Mouse (Mus musculus): Measurements from ENCODE around the gene Rbp7. TPM values are rescaled to one million over a fixed set of nuclear protein-coding genes. Genes with fewer than 3 reads are reported as not detected.

Rbp7 gene
- polyA plus RNA-seq, 1 experiment from 2014 or later, result not detected

- no peaks in the 10 kb centered on the region for H3K9me3 ChIP-seq
- H3K9ac ChIP-seq (replicated peaks), result peak overlapping the region; percentile 85
- H3K36me3 ChIP-seq, result no peaks in the 10 kb centered on the region
- peaks cover 22% of the 10 kb centered on the region for H3K4me1 ChIP-seq
- H3K27ac ChIP-seq (replicated peaks), result peak overlapping the region; percentile 99
- H3K4me3 ChIP-seq, result peak overlapping the region; percentile 84
- peak; percentile 76 for ATAC-seq (ENCODE audit: low FRiP score, low read depth)
- H3K4me2 ChIP-seq (replicated peaks), result peak overlapping the region; percentile 76
- WGBS, result 1% methylated on average over 35 of the region's 35 CpGs
- no peaks in the 10 kb centered on the region for H3K27me3 ChIP-seq
Measured at GRCm38 (mm10) chr4:149425801-149426292, 28.9 kb downstream of the Rbp7 start.

DNA sequence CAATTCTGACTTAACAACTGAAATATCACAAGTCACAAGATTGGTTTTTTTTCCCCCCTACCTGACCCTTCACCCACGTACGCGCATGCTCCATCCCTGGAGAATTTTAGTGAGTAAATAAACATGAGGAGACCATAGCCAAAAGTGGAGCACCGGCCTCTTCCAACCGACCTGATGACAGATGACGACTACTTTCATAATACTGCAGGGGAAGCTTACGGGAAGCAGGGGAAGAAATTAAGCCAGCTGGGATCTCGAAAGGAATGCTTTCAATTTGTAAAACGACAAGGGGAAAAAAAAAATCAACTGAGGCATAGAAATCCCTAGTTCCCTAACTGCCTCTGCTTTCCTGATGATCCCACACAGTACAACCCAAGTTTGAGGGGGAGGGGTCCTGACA is 30.0 kb downstream of the Rbp7 start:
- Histone ChIP-seq H3K4me3 (peak overlapping the region; percentile 84), H3K4me2 (replicated peaks) (peak overlapping the region; percentile 76), H3K27me3 (no peaks in the 10 kb centered on the region), H3K36me3 (no peaks in the 10 kb centered on the region), H3K27ac (replicated peaks) (no peak overlapping the region), H3K9ac (replicated peaks) (peak overlapping the region; percentile 85), H3K4me1 (peaks cover 22% of the 10 kb centered on the region), H3K9me3 (no peaks in the 10 kb centered on the region)
- ATAC-seq (ENCODE audit: low FRiP score, low read depth), result no peak
- 2% methylated on average over 9 of the region's 9 CpGs for WGBS

DNA sequence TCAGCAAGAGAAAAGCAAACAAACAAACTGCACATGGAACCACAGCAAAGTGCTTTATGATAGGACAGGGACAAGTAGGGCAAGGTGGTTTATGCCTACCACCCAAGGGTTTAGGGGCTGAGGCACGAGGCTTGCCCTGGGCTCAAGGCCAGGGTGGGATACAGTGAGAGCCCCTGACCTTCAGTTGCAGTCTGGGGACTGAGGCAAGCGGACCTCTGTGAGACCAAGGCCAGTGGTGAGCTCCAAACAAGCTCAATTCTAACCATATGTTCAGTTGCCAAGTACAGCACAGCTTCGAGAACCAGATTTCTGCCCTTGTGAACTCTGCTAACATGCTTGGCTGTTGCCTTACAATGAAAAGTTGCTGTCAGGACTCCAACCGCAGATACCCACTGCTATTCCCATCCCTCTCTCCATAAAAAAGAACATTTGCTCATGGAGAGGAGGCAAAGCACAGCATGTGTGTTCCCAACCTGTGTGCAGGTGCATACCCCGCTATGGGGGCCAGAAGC is 36.9 kb downstream of the Rbp7 start:
- H3K4me3 ChIP-seq, result no peak overlapping the region
- no peak overlapping the region for H3K27ac ChIP-seq (replicated peaks)
- no peaks in the 10 kb centered on the region for H3K36me3 ChIP-seq
- H3K9me3 ChIP-seq, result no peaks in the 10 kb centered on the region
- 86% methylated on average over 5 of the region's 5 CpGs for WGBS
- no peak overlapping the region for H3K9ac ChIP-seq (replicated peaks)
- no peak for ATAC-seq (ENCODE audit: low FRiP score, low read depth)
- H3K4me2 ChIP-seq (replicated peaks), result no peak overlapping the region
- H3K27me3 ChIP-seq, result no peaks in the 10 kb centered on the region
- H3K4me1 ChIP-seq, result peaks cover 28% of the 10 kb centered on the region

DNA sequence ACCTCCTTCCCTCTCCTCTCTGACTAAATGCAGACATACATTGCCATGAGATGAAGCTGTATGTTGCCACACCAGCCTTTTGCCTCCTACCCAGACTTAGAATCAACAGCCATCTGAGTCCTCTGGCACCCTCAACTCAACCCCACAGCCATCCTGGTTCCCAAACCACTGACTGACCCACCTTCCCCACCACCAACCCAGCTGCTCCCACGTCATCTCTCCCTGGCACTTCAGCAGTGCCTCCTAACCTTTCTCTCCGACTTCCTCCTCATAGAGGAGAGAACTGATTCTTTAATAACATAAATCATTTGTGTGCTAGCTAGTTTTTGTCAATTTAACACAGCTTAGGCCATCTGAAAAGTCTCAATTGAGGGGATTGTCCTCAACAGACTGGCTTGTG is 37.8 kb downstream of the Rbp7 start:
- 0 out of 2 replicates have a peak, but pooled peaks cover 3% of the 10 kb centered on the region for H3K36me3 ChIP-seq
- no peak for ATAC-seq (ENCODE audit: low FRiP score, low read depth)
- H3K27ac ChIP-seq (replicated peaks), result no peak overlapping the region
- no peak overlapping the region for H3K9ac ChIP-seq (replicated peaks)
- no peak overlapping the region for H3K4me2 ChIP-seq (replicated peaks)
- peaks cover 27% of the 10 kb centered on the region for H3K4me1 ChIP-seq
- H3K9me3 ChIP-seq, result no peaks in the 10 kb centered on the region
- WGBS, result 90% methylated on average over 2 of the region's 2 CpGs
- no peaks in the 10 kb centered on the region for H3K27me3 ChIP-seq
- H3K4me3 ChIP-seq, result no peak overlapping the region

DNA sequence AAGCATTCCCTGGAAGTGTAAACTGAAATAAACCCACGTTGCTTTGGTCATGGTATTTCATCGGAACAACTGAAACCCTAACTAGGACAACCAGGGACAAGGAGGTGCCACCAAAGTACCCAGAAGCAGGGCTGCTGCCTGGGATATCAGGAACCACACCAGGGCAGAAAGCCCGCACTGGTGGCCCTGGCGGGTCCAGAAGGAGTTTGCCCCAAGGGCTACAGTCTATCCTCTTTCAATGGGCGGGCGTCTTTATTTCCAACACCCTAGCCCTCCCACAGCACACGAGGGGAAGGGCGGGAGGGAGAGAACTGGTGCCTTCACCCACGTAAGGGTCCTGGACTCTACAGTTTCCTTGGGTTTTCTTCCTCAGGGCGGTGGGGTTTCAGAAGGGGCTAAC is 38.4 kb downstream of the Rbp7 start:
- no peak overlapping the region for H3K27ac ChIP-seq (replicated peaks)
- H3K9me3 ChIP-seq, result no peaks in the 10 kb centered on the region
- no peak for ATAC-seq (ENCODE audit: low FRiP score, low read depth)
- no peaks in the 10 kb centered on the region for H3K27me3 ChIP-seq
- WGBS, result 87% methylated on average over 10 of the region's 10 CpGs
- H3K4me2 ChIP-seq (replicated peaks), result no peak overlapping the region
- H3K36me3 ChIP-seq, result 0 out of 2 replicates have a peak, but pooled peaks cover 3% of the 10 kb centered on the region
- H3K9ac ChIP-seq (replicated peaks), result no peak overlapping the region
- H3K4me1 ChIP-seq, result peaks cover 22% of the 10 kb centered on the region
- H3K4me3 ChIP-seq, result no peak overlapping the region

GRCm38 (mm10) chr4:149415651-149416169 is 39.1 kb downstream of the Rbp7 start:
- Histone ChIP-seq H3K9ac (replicated peaks) (no peak overlapping the region), H3K27me3 (no peaks in the 10 kb centered on the region), H3K36me3 (0 out of 2 replicates have a peak, but pooled peaks cover 3% of the 10 kb centered on the region), H3K4me2 (replicated peaks) (no peak overlapping the region), H3K27ac (replicated peaks) (no peak overlapping the region; the same call in 1 of the 2 replicates), H3K4me1 (peaks cover 21% of the 10 kb centered on the region), H3K4me3 (no peak overlapping the region), H3K9me3 (no peaks in the 10 kb centered on the region)
- no peak for ATAC-seq (ENCODE audit: low FRiP score, low read depth)
- 75% methylated on average over 13 of the region's 13 CpGs for WGBS

GRCm38 (mm10) chr4:149414259-149414658 is 40.5 kb downstream of the Rbp7 start:
- WGBS, result 95% methylated on average over 3 of the region's 3 CpGs
- H3K27ac ChIP-seq (replicated peaks), result no peak overlapping the region
- 0 out of 2 replicates have a peak, but pooled peaks cover 3% of the 10 kb centered on the region for H3K9me3 ChIP-seq
- peaks cover 21% of the 10 kb centered on the region for H3K4me1 ChIP-seq
- ATAC-seq (ENCODE audit: low FRiP score, low read depth), result no peak
- no peaks in the 10 kb centered on the region for H3K27me3 ChIP-seq
- no peak overlapping the region for H3K4me3 ChIP-seq
- no peak overlapping the region for H3K4me2 ChIP-seq (replicated peaks)
- no peak overlapping the region for H3K9ac ChIP-seq (replicated peaks)
- 0 out of 2 replicates have a peak, but pooled peaks cover 6% of the 10 kb centered on the region for H3K36me3 ChIP-seq

DNA sequence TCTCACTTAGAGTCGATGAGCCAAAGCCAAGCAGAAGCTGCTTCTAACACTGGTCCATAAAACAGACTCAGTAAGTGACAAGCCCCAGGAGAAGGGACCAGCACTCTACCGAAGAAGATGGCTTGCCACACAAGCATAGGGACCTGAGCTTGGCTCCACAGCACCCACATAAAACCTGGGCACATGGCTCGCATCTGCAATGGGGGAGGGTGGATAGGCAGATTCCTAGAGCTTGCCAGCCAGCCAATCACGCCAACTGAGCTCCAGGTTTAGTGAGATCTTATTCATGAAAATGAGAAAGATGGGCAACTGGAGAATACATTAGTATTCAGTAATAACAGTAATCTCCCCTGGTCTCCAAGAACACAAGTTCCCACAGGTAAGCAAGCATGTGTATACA is 45.0 kb downstream of the Rbp7 start:
- no peak overlapping the region for H3K27ac ChIP-seq (replicated peaks)
- 0 out of 2 replicates have a peak, but pooled peaks cover 6% of the 10 kb centered on the region for H3K36me3 ChIP-seq
- ATAC-seq (ENCODE audit: low FRiP score, low read depth), result no peak
- H3K4me2 ChIP-seq (replicated peaks), result no peak overlapping the region
- peaks cover 11% of the 10 kb centered on the region for H3K4me1 ChIP-seq
- H3K4me3 ChIP-seq, result no peak overlapping the region
- H3K9me3 ChIP-seq, result 0 out of 2 replicates have a peak, but pooled peaks cover 3% of the 10 kb centered on the region
- H3K9ac ChIP-seq (replicated peaks), result no peak overlapping the region
- no peaks in the 10 kb centered on the region for H3K27me3 ChIP-seq
- 95% methylated on average over 4 of the region's 4 CpGs for WGBS

GRCm38 (mm10) chr4:149408331-149408730 is 46.4 kb downstream of the Rbp7 start:
- 93% methylated on average over 6 of the region's 6 CpGs for WGBS
- no peak overlapping the region for H3K9ac ChIP-seq (replicated peaks)
- H3K4me3 ChIP-seq, result no peak overlapping the region
- 0 out of 2 replicates have a peak, but pooled peaks cover 3% of the 10 kb centered on the region for H3K9me3 ChIP-seq
- H3K27ac ChIP-seq (replicated peaks), result no peak overlapping the region
- H3K36me3 ChIP-seq, result 0 out of 2 replicates have a peak, but pooled peaks cover 6% of the 10 kb centered on the region
- H3K4me1 ChIP-seq, result peaks cover 25% of the 10 kb centered on the region
- H3K4me2 ChIP-seq (replicated peaks), result no peak overlapping the region
- no peaks in the 10 kb centered on the region for H3K27me3 ChIP-seq
- ATAC-seq (ENCODE audit: low FRiP score, low read depth), result no peak

DNA sequence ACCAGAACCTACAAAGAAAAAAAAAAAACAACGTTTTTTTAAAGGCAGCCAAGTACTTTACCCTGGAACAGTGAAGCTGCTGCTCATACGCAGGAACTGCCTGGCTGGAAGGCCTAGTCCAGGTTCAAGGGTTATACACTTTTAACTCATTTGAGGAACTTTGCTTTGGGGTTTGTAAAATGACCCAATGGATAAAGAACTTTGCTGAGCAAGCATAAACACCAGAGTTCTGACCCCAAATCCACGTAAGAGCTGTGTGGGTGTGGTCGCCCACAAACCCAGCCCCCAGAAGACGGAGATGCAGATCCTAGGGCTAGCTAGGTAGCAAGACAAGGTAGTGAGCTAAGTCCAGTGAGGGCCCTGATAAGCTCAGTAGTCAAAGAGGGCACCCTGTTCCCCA is 47.3 kb downstream of the Rbp7 start:
- Histone ChIP-seq H3K9ac (replicated peaks) (no peak overlapping the region), H3K4me2 (replicated peaks) (no peak overlapping the region), H3K9me3 (0 out of 2 replicates have a peak, but pooled peaks cover 3% of the 10 kb centered on the region), H3K4me1 (peaks cover 26% of the 10 kb centered on the region), H3K4me3 (no peak overlapping the region), H3K27me3 (no peaks in the 10 kb centered on the region), H3K36me3 (0 out of 2 replicates have a peak, but pooled peaks cover 6% of the 10 kb centered on the region), H3K27ac (replicated peaks) (no peak overlapping the region)
- ATAC-seq (ENCODE audit: low FRiP score, low read depth), result no peak
- 86% methylated on average over 5 of the region's 5 CpGs for WGBS

- ATAC-seq (ENCODE audit: low FRiP score, low read depth), result no peak
- H3K4me3 ChIP-seq, result no peak overlapping the region
- H3K27me3 ChIP-seq, result no peaks in the 10 kb centered on the region
- no peak overlapping the region for H3K27ac ChIP-seq (replicated peaks)
- H3K4me1 ChIP-seq, result peaks cover 26% of the 10 kb centered on the region
- H3K9me3 ChIP-seq, result 0 out of 2 replicates have a peak, but pooled peaks cover 3% of the 10 kb centered on the region
- no peak overlapping the region for H3K4me2 ChIP-seq (replicated peaks)
- WGBS, result 82% methylated on average over 16 of the region's 16 CpGs
- 0 out of 2 replicates have a peak, but pooled peaks cover 3% of the 10 kb centered on the region for H3K36me3 ChIP-seq
- H3K9ac ChIP-seq (replicated peaks), result no peak overlapping the region
Measured at GRCm38 (mm10) chr4:149405713-149406443, 48.9 kb downstream of the Rbp7 start.
